Mouse (Mus musculus): ENCODE data around the gene Ddah2.
A peak's percentile ranks its signal among the peaks of the same experiment; 100 is the strongest.

Gene Ddah2

DNA sequence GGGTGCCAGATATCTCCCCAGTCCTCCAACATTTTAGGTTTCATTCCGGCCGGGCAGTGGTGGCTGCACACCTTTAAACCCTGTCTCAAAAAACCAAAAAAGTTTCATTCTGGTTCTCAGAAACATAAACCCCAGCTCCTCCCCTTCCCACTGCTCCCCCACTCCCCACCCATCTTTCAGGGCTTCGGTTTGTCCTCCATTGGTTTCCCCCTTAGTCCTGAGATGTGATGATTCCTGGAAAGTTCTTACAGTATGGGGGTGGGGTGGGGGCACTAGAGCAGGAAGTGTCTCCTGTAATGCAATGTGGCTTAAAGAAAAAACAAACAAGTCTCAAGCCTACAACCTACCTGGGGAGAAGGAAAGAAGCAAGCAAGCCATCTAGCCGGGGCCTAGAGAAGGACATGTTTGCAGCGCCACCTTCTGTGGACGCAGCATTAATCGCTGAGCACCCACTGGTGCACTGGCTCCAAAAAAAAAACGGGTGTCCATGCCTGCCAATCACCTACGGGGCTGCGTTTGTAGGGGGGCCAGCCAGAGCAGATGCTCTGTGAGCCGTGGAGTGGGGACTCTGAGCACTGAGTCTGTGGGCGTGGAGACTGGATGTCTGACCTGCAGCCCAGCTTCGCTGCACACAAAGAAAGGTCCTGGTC lies 47.0 kb downstream of the Ddah2 start:
- peak; percentile 27 to 41 for DNase-seq

DNA sequence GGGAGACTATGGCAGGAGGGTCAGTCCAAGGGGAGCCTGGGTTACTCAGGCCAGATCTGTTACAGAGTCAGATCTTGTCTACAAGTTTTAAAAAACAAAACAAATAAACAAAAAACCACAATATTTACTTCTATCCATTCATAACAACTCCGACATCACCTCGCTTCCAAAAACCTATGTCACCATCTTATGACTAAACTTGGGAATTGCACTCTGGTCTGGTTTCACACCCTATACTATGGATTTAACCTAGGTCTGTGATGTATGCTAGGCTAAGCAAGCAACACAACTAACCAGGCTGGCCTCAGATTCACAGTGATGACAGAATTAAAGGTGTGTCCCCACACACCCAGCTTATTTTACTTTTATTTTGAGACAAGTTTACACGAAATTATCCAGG lies 47.7 kb downstream of the Ddah2 start:
- DNase-seq, result no peak

GRCm38 (mm10) chr17:35108097-35108496 lies 49.3 kb downstream of the Ddah2 start, which contains the start of gene Ly6g5c:
Gene Ly6g5c (plus strand): TSS chr17:35108279.
- no peak for DNase-seq
